Mouse (Mus musculus) liver, embryonic 15.5 days (tissue): ENCODE data around the gene Olfr523. TPM values are rescaled to one million over a fixed set of nuclear protein-coding genes. Genes with fewer than 3 reads are reported as not detected.

ENCODE experiments used
- ATAC-seq: fragments of 200-750 bp; cut with Nextera tagmentation; 2 replicates; pipeline ENCODE4 v1.8.0; 2017; ENCODE audit warnings: moderate number of reproducible peaks, mild to moderate bottlenecking, moderate library complexity; ENCODE audit not compliant: insufficient read depth
- H3K27ac ChIP-seq: fragments of 300-500 bp; sonication (generic); replicated peaks from 2 replicates; pipeline ENCODE4 v1.5.1; 2015; ENCODE audit warnings: mild to moderate bottlenecking, inconsistent platforms
- H3K27me3 ChIP-seq: fragments of 300-500 bp; sonication (generic); 2 replicates; pipeline ENCODE4 v1.6.1; 2015; ENCODE audit warnings: mild to moderate bottlenecking, inconsistent platforms
- H3K36me3 ChIP-seq: fragments of 300-500 bp; sonication (generic); replicated peaks from 2 replicates; pipeline ENCODE4 v1.6.1; 2015; ENCODE audit warnings: moderate library complexity, mild to moderate bottlenecking, inconsistent platforms
- H3K4me1 ChIP-seq: fragments of 300-500 bp; sonication (generic); replicated peaks from 2 replicates; pipeline ENCODE4 v1.6.1; 2015; ENCODE audit warnings: inconsistent platforms
- H3K4me2 ChIP-seq: fragments of 300-500 bp; sonication (generic); 2 replicates; pipeline ENCODE4 v1.6.1; 2015; ENCODE audit warnings: moderate library complexity, mild to moderate bottlenecking, inconsistent platforms
- H3K4me3 ChIP-seq: fragments of 300-500 bp; sonication (generic); replicated peaks from 2 replicates; pipeline ENCODE4 v1.5.1; 2015; ENCODE audit warnings: mild to moderate bottlenecking, inconsistent platforms
- H3K9ac ChIP-seq: fragments of 300-500 bp; sonication (generic); 2 replicates; pipeline ENCODE4 v1.6.1; 2015; ENCODE audit warnings: moderate library complexity, mild to moderate bottlenecking, inconsistent platforms
- H3K9me3 ChIP-seq: fragments of 300-500 bp; sonication (generic); replicated peaks from 2 replicates; pipeline ENCODE4 v1.6.1; 2016; ENCODE audit warnings: inconsistent platforms
- WGBS: fragments of 180-500 bp; shearing (Covaris S2); methylation state at CpG from one replicate; pipeline ENCODE4 v1.1.7; 2015; ENCODE audit warnings: mixed read lengths; ENCODE audit not compliant: insufficient replicate concordance; 5-methylcytosine and 5-hydroxymethylcytosine counted together
- polyA plus RNA-seq: library from polyadenylated mRNA; unstranded; fragments of >200 nt; fragmentation: Nextera tagmentation; extraction: Ambion mirVana; gene quantifications from 2 replicates; pipeline ENCODE4 v1.2.1, GENCODE M21; 2015

The Olfr523 gene
- polyA plus RNA-seq, 1 experiment from 2014 or later = not detected

- peak overlapping the region; percentile 67 for H3K27ac ChIP-seq
- peak overlapping the region; percentile 79 for H3K4me2 ChIP-seq
- peak overlapping the region; percentile 74 for H3K9ac ChIP-seq
- no peaks in the 10 kb centered on the region for H3K36me3 ChIP-seq
- peak overlapping the region; percentile 76 for H3K4me3 ChIP-seq
- peaks cover 14% of the 10 kb centered on the region for H3K4me1 ChIP-seq
- no peaks in the 10 kb centered on the region for H3K27me3 ChIP-seq
- WGBS = 1% methylated on average over 8 of the region's 8 CpGs
- H3K9me3 ChIP-seq = no peaks in the 10 kb centered on the region
- no peak for ATAC-seq
Measured at GRCm38 (mm10) chr7:140138021-140138310, 35.1 kb upstream of the Olfr523 start.

- Histone ChIP-seq H3K4me2 (no peak overlapping the region), H3K27ac (no peak overlapping the region), H3K9ac (no peak overlapping the region), H3K36me3 (0 out of 2 replicates have a peak, but pooled peaks cover 2% of the 10 kb centered on the region), H3K27me3 (no peaks in the 10 kb centered on the region), H3K4me3 (no peak overlapping the region), H3K9me3 (no peaks in the 10 kb centered on the region), H3K4me1 (peaks cover 14% of the 10 kb centered on the region)
- ATAC-seq = no peak
- 5% methylated on average over 14 of the region's 14 CpGs for WGBS
Measured at GRCm38 (mm10) chr7:140141350-140141749, 31.7 kb upstream of the Olfr523 start.

- no peak overlapping the region for H3K27ac ChIP-seq
- H3K36me3 ChIP-seq = 0 out of 2 replicates have a peak, but pooled peaks cover 2% of the 10 kb centered on the region
- WGBS = 74% methylated on average over 4 of the region's 4 CpGs
- no peak overlapping the region for H3K9ac ChIP-seq
- H3K9me3 ChIP-seq = no peaks in the 10 kb centered on the region
- H3K27me3 ChIP-seq = no peaks in the 10 kb centered on the region
- H3K4me1 ChIP-seq = 0 out of 2 replicates have a peak, but pooled peaks cover 2% of the 10 kb centered on the region
- H3K4me3 ChIP-seq = no peak overlapping the region
- no peak for ATAC-seq
- no peak overlapping the region for H3K4me2 ChIP-seq
Measured at GRCm38 (mm10) chr7:140144550-140144949, 28.5 kb upstream of the Olfr523 start.

- no peaks in the 10 kb centered on the region for H3K4me1 ChIP-seq
- no peak overlapping the region for H3K9ac ChIP-seq
- H3K4me2 ChIP-seq = no peak overlapping the region
- H3K27ac ChIP-seq = no peak overlapping the region
- no peaks in the 10 kb centered on the region for H3K9me3 ChIP-seq
- no peak for ATAC-seq
- H3K4me3 ChIP-seq = no peak overlapping the region
- 15% methylated on average over 28 of the region's 28 CpGs for WGBS
- H3K36me3 ChIP-seq = no peaks in the 10 kb centered on the region; the same call in 1 of the 2 replicates
- H3K27me3 ChIP-seq = peaks cover 46% of the 10 kb centered on the region
Measured at GRCm38 (mm10) chr7:140153383-140153782, 19.6 kb upstream of the Olfr523 start.

GRCm38 (mm10) chr7:140153829-140154217 is 19.2 kb upstream of the Olfr523 start:
- Histone ChIP-seq H3K36me3 (no peaks in the 10 kb centered on the region; the same call in 1 of the 2 replicates), H3K27me3 (peaks cover 46% of the 10 kb centered on the region), H3K4me2 (no peak overlapping the region), H3K9ac (no peak overlapping the region), H3K27ac (no peak overlapping the region), H3K4me1 (no peaks in the 10 kb centered on the region), H3K9me3 (no peaks in the 10 kb centered on the region), H3K4me3 (no peak overlapping the region)
- WGBS = 29% methylated on average over 4 of the region's 4 CpGs
- ATAC-seq = no peak

GRCm38 (mm10) chr7:140154218-140154927 is 18.6 kb upstream of the Olfr523 start, which contains the start of gene Sprn:
TSS of gene Sprn (minus strand) at chr7:140154877.
- H3K4me3 ChIP-seq = no peak within 1 kb of the TSS
- H3K27me3 ChIP-seq = peaks cover 46% of the 10 kb centered on the region
- no peak within 1 kb of the TSS for H3K4me2 ChIP-seq
- H3K27ac ChIP-seq = no peak within 1 kb of the TSS
- ATAC-seq = no peak
- no peaks in the 10 kb centered on the region for H3K9me3 ChIP-seq
- 6% methylated on average over 28 of the region's 28 CpGs for WGBS
- no peaks in the 10 kb centered on the region; the same call in 1 of the 2 replicates for H3K36me3 ChIP-seq
- H3K9ac ChIP-seq = no peak within 1 kb of the TSS
- H3K4me1 ChIP-seq = no peaks in the 10 kb centered on the region

GRCm38 (mm10) chr7:140160363-140160762 is 12.7 kb upstream of the Olfr523 start:
- no peak for ATAC-seq

GRCm38 (mm10) chr7:140164664-140165063 is 8.4 kb upstream of the Olfr523 start, which contains the start of gene Olfr522:
TSS of gene Olfr522 (minus strand) at chr7:140164764.
- no peaks in the 10 kb centered on the region for H3K36me3 ChIP-seq
- no peak within 1 kb of the TSS for H3K4me3 ChIP-seq
- H3K4me1 ChIP-seq = no peaks in the 10 kb centered on the region
- H3K9me3 ChIP-seq = no peaks in the 10 kb centered on the region
- H3K27me3 ChIP-seq = no peaks in the 10 kb centered on the region
- no peak within 1 kb of the TSS for H3K9ac ChIP-seq
- ATAC-seq = no peak
- no peak within 1 kb of the TSS for H3K4me2 ChIP-seq
- WGBS = 56% methylated on average over 7 of the region's 7 CpGs
- H3K27ac ChIP-seq = no peak within 1 kb of the TSS

More at GRCm38 (mm10) chr7:140160363-140160762, 12.7 kb upstream of the Olfr523 start:
- Histone ChIP-seq H3K9ac (no peak overlapping the region), H3K4me3 (no peak overlapping the region), H3K9me3 (no peaks in the 10 kb centered on the region), H3K27me3 (peaks cover 12% of the 10 kb centered on the region), H3K27ac (no peak overlapping the region), H3K4me1 (no peaks in the 10 kb centered on the region), H3K36me3 (no peaks in the 10 kb centered on the region), H3K4me2 (no peak overlapping the region)
- WGBS = 49% methylated on average over 3 of the region's 3 CpGs

- Histone ChIP-seq H3K27ac (no peak overlapping the region), H3K36me3 (no peaks in the 10 kb centered on the region), H3K27me3 (no peaks in the 10 kb centered on the region), H3K9ac (no peak overlapping the region), H3K4me2 (no peak overlapping the region), H3K9me3 (no peaks in the 10 kb centered on the region), H3K4me3 (no peak overlapping the region), H3K4me1 (no peaks in the 10 kb centered on the region)
- no peak for ATAC-seq
- 36% methylated on average over 1 of the region's 1 CpGs for WGBS
Measured at GRCm38 (mm10) chr7:140167950-140168349, 5.1 kb upstream of the Olfr523 start.

GRCm38 (mm10) chr7:140169386-140169785 is 3.6 kb upstream of the Olfr523 start:
- H3K9ac ChIP-seq = no peak overlapping the region
- ATAC-seq = no peak
- no peaks in the 10 kb centered on the region for H3K36me3 ChIP-seq

GRCm38 (mm10) chr7:140170863-140171262 is 2.2 kb upstream of the Olfr523 start:
- Histone ChIP-seq H3K9ac (no peak overlapping the region), H3K27ac (no peak overlapping the region), H3K36me3 (no peaks in the 10 kb centered on the region), H3K4me3 (no peak overlapping the region), H3K4me1 (no peaks in the 10 kb centered on the region), H3K27me3 (no peaks in the 10 kb centered on the region), H3K4me2 (no peak overlapping the region), H3K9me3 (no peaks in the 10 kb centered on the region)
- 77% methylated on average over 3 of the region's 3 CpGs for WGBS
- no peak for ATAC-seq

More at GRCm38 (mm10) chr7:140169386-140169785, 3.6 kb upstream of the Olfr523 start:
- 58% methylated on average over 4 of the region's 4 CpGs for WGBS
- Histone ChIP-seq H3K4me2 (no peak overlapping the region), H3K4me3 (no peak overlapping the region), H3K27ac (no peak overlapping the region), H3K4me1 (no peaks in the 10 kb centered on the region), H3K9me3 (no peaks in the 10 kb centered on the region), H3K27me3 (no peaks in the 10 kb centered on the region)

- no peak overlapping the region for H3K4me3 ChIP-seq
- 70% methylated on average over 2 of the region's 2 CpGs for WGBS
Measured at GRCm38 (mm10) chr7:140179176-140179575, 6.2 kb downstream of the Olfr523 start.

More at GRCm38 (mm10) chr7:140179176-140179575, 6.2 kb downstream of the Olfr523 start:
- Histone ChIP-seq H3K9me3 (no peaks in the 10 kb centered on the region), H3K27me3 (no peaks in the 10 kb centered on the region), H3K4me1 (no peaks in the 10 kb centered on the region), H3K4me2 (no peak overlapping the region), H3K27ac (no peak overlapping the region), H3K36me3 (no peaks in the 10 kb centered on the region), H3K9ac (no peak overlapping the region)
- no peak for ATAC-seq
